Comparison of ENCODE assay signal across 9 mouse cellular contexts in the genomic region with DNA sequence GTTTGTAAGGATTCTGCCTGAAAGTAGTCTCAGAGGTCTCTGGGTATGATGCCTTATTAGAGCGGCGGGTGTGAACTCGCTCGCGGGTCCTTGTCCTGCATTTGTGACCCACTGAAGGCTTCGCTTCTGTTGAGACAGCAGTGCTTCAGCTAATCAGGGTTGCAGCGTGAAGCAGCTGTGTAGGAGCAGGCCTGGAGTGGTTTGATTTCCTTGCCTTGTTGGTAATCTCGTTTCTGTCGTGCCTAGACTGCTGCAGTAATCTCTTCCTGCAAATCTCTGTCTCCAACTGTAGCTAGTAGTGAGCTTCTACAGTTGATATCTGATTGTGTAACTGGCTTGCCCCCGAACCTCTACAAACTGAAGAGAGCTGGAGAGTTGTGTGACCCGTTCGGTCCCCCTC. TPM values are rescaled to one million over a fixed set of nuclear protein-coding genes. Genes with fewer than 3 reads are reported as not detected.
DNase-seq lines count a peak whose midpoint lies in the region; ATAC-seq and TF ChIP-seq lines count a peak whose summit lies in the region.
"Had no signal": no experiment of that assay in that cellular context is flagged by ENCODE, and none has a peak within 500 bp of the region (broad histone marks: within the 10 kb centered on the region; RNA-seq: fewer than 3 reads in every experiment).

No protein-coding gene starts in this region.

- WGBS in cerebellum, adult 2 months = 76% methylated on average over 12 of the region's 12 CpGs
- 80% methylated on average over 12 of the region's 12 CpGs for WGBS in forebrain, embryonic 15.5 days
- 20% methylated on average over 12 of the region's 12 CpGs for WGBS in liver, embryonic 16.5 days (ENCODE audit: insufficient replicate concordance)

- ATAC-seq in forebrain, embryonic 15.5 days (replicated peaks) = no peak
- ATAC-seq in liver, embryonic 16.5 days (ENCODE audit: low read depth) = peak; percentile 40
- ATAC-seq in CD4-positive, CD25-positive, alpha-beta regulatory T cell, adult 4 months = no peak

- no peak for DNase-seq in cerebellum, adult 2 months
- no peak for DNase-seq in cerebellum, postnatal 4 days (ENCODE audit: low spot score in 2 of 2)
- DNase-seq in 416B (ENCODE audit: low read depth) = peak; percentile 69
- DNase-seq in adrenal gland, postnatal 10 days = no peak
- DNase-seq in spleen, postnatal 14 days (ENCODE audit: low spot score in 2 of 2) = no peak
- DNase-seq: cerebellum, postnatal 25 days had no signal

- no peak for TF ChIP-seq POLR2A in cerebellum, adult 2 months (IDR thresholded peaks at IDR 0.05; ENCODE audit: borderline replicate concordance, insufficient read depth, low read length)

- H3K9ac ChIP-seq in forebrain, embryonic 15.5 days (replicated peaks) = peak overlapping the region; percentile 97
- H3K9ac ChIP-seq in liver, embryonic 16.5 days (ENCODE audit: low read depth, low read length) = no peak overlapping the region

- peaks cover 9% of the 10 kb centered on the region for H3K4me1 ChIP-seq in cerebellum, adult 2 months (ENCODE audit: control insufficient read depth, insufficient read depth, low read length)
- H3K4me1 ChIP-seq in forebrain, embryonic 15.5 days = peaks cover 32% of the 10 kb centered on the region
- H3K4me1 ChIP-seq in liver, embryonic 16.5 days (ENCODE audit: control insufficient read depth, low read depth, low read length) = peaks cover 30% of the 10 kb centered on the region

- no peak for TF ChIP-seq CTCF in cerebellum, adult 2 months (IDR thresholded peaks at IDR 0.05; ENCODE audit: borderline replicate concordance, insufficient read depth, low read depth, low read length)

- peaks cover 18% of the 10 kb centered on the region for H3K36me3 ChIP-seq in forebrain, embryonic 15.5 days
- H3K36me3 ChIP-seq in liver, embryonic 16.5 days (ENCODE audit: control insufficient read depth, insufficient read depth) = no peaks in the 10 kb centered on the region; the same call in 1 of the 2 replicates

- peak overlapping the region; percentile 39 for H3K4me3 ChIP-seq in cerebellum, adult 2 months (replicated peaks; ENCODE audit: insufficient read depth, low read depth, low read length)
- peak overlapping the region; percentile 97 for H3K4me3 ChIP-seq in forebrain, embryonic 15.5 days
- H3K4me3 ChIP-seq in liver, embryonic 16.5 days (ENCODE audit: low read depth, low read length) = peak overlapping the region; percentile 88

- no peak overlapping the region for H3K27ac ChIP-seq in cerebellum, adult 2 months (ENCODE audit: insufficient read depth, low read length)
- no peak overlapping the region for H3K27ac ChIP-seq in forebrain, embryonic 15.5 days (replicated peaks)
- H3K27ac ChIP-seq in liver, embryonic 16.5 days (ENCODE audit: low read length) = no peak overlapping the region

- peak overlapping the region; percentile 81 for H3K4me2 ChIP-seq in forebrain, embryonic 15.5 days (replicated peaks)
- peak overlapping the region; percentile 86 for H3K4me2 ChIP-seq in liver, embryonic 16.5 days (ENCODE audit: low read depth, low read length)

- H3K27me3 ChIP-seq in cerebellum, adult 2 months (ENCODE audit: control insufficient read depth, insufficient read depth, low read length) = no peaks in the 10 kb centered on the region
- no peaks in the 10 kb centered on the region for H3K27me3 ChIP-seq in forebrain, embryonic 15.5 days
- no peaks in the 10 kb centered on the region for H3K27me3 ChIP-seq in liver, embryonic 16.5 days (ENCODE audit: control insufficient read depth, insufficient read depth, low read depth, low read length)

- H3K9me3 ChIP-seq in forebrain, embryonic 15.5 days = no peaks in the 10 kb centered on the region
- H3K9me3 ChIP-seq in liver, embryonic 16.5 days (replicated peaks; ENCODE audit: control insufficient read depth, low read length) = no peaks in the 10 kb centered on the region

RNA-seq across cellular contexts. Expression of a gene that starts 1.6 kb away (rescaled TPM):
- 44.3 and 47.9 TPM in 2 replicates for polyA plus RNA-seq in cerebellum, adult 2 months (2012; rRNA removed)
- polyA plus RNA-seq in forebrain, embryonic 15.5 days (2015; fragmentation: Nextera tagmentation; extraction: Ambion mirVana) = 71.1 and 80.1 TPM in 2 replicates
- polyA plus RNA-seq in liver, embryonic 16.5 days (2015; fragmentation: Nextera tagmentation; extraction: Ambion mirVana) = 10.4 and 11.1 TPM in 2 replicates
- total RNA-seq in adrenal gland, postnatal 10 days (2021) = 10 to 100 TPM; 21.4 to 22.3 TPM
- polyA plus RNA-seq in CD4-positive, CD25-positive, alpha-beta regulatory T cell, adult 4 months (2017; shearing (Covaris generic)) = 10 to 100 TPM; 18.9 to 21.5 TPM

RNA-seq across cellular contexts. Expression of a gene that starts 16.8 kb away (rescaled TPM):
- polyA plus RNA-seq in cerebellum, adult 2 months (2012; rRNA removed) = 14.1 and 15.0 TPM in 2 replicates
- polyA plus RNA-seq in forebrain, embryonic 15.5 days (2015; fragmentation: Nextera tagmentation; extraction: Ambion mirVana) = 41.3 and 42.4 TPM in 2 replicates
- polyA plus RNA-seq in liver, embryonic 16.5 days (2015; fragmentation: Nextera tagmentation; extraction: Ambion mirVana) = 20.3 and 21.5 TPM in 2 replicates
- total RNA-seq in adrenal gland, postnatal 10 days (2021) = 10 to 100 TPM; 24.3 to 25.5 TPM
- polyA plus RNA-seq in CD4-positive, CD25-positive, alpha-beta regulatory T cell, adult 4 months (2017; shearing (Covaris generic)) = 10 to 100 TPM; 43.5 to 50.2 TPM

RNA-seq across cellular contexts. Expression of a gene that starts 48.3 kb away (rescaled TPM):
- 1.2 and 1.3 TPM in 2 replicates for polyA plus RNA-seq in cerebellum, adult 2 months (2012; rRNA removed)
- polyA plus RNA-seq in forebrain, embryonic 15.5 days (2015; fragmentation: Nextera tagmentation; extraction: Ambion mirVana) = 0.50 and 0.65 TPM in 2 replicates
- polyA plus RNA-seq in liver, embryonic 16.5 days (2015; fragmentation: Nextera tagmentation; extraction: Ambion mirVana) = 0.44 and 0.68 TPM in 2 replicates
- 1 to 10 TPM; 6.3 to 7.9 TPM for total RNA-seq in adrenal gland, postnatal 10 days (2021)
- not detected for polyA plus RNA-seq in CD4-positive, CD25-positive, alpha-beta regulatory T cell, adult 4 months (2017; shearing (Covaris generic))

Comparison
In these comparisons a context has a peak if more than half of its experiments do, and no peak if none do; other contexts are left out.
1. H3K4me3 ChIP-seq: peak in every context shown above with its lines; median percentile 97 in forebrain, embryonic 15.5 days; 88 in liver, embryonic 16.5 days; 39 in cerebellum, adult 2 months.